Mouse (Mus musculus): ENCODE data around the gene Tmem258. TPM values are rescaled to one million over a fixed set of nuclear protein-coding genes. Genes with fewer than 3 reads are reported as not detected.
A peak's percentile ranks its signal among the peaks of the same experiment; 100 is the strongest.

Gene Tmem258
- polyA plus RNA-seq, 1 experiment: 291 TPM

DNA sequence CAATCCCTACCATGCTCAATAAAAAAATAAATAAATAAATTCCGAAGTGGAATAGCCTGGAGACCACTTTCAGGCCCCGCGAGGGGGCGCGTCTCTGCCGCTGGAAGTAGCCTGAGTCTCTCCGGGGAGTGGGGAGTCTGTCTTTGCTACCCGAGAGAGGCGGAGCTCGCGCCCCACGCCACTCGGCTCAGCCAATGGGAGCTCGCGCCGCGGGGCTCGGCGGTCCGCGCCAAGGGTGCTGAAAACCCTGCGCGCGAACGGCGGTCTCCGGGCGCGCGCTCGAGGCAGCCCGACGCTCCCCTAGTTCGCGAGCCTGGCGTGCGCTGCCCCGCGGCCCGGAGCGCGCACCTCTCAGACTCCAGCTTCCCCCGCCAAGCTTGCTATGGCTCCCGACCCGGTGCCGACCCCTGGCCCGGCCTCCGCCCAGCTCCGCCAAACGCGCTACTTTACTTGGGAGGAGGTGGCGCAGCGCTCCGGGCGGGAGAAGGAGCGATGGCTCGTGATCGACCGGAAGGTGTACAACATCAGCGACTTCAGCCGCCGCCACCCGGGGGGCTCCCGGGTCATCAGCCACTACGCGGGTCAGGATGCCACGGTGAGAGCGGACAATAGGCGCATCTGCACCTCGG lies 21.0 kb upstream of the Tmem258 start, which contains the start of gene Fads1:
Gene Fads1, plus strand, starts transcription at position 219 of the 629 bp plus-strand sequence.
- no peak for TF ChIP-seq TCF3 (IDR thresholded peaks at IDR 0.05; ENCODE audit: insufficient read length, low read depth)
- peak; percentile 74 for TF ChIP-seq E2F4 (IDR thresholded peaks at IDR 0.05; ENCODE audit: insufficient read depth)
- TF ChIP-seq MYOG (IDR thresholded peaks at IDR 0.05; ENCODE audit: control insufficient read depth in 1 of 3, insufficient read depth in 1 of 3, insufficient read length in 2 of 3, low read depth in 2 of 3): peak in 1 of 3 experiments; percentile 8
- TF ChIP-seq MYOD1 (IDR thresholded peaks at IDR 0.05; ENCODE audit: control insufficient read depth in 1 of 3, insufficient read length in 2 of 3, low read depth in 2 of 3): no peak
- TF ChIP-seq TCF12 (IDR thresholded peaks at IDR 0.05; ENCODE audit: insufficient read depth, poor library complexity, severe bottlenecking): no peak
- peak; percentile 69 for TF ChIP-seq POLR2A (IDR thresholded peaks at IDR 0.05; ENCODE audit: insufficient read length, low read depth)
- TF ChIP-seq USF1 (IDR thresholded peaks at IDR 0.05; ENCODE audit: low read depth): no peak
- TF ChIP-seq SRF (IDR thresholded peaks at IDR 0.05; ENCODE audit: control insufficient read depth, insufficient read length, low read depth): no peak
- TF ChIP-seq POLR2AphosphoS2 (IDR thresholded peaks at IDR 0.05; ENCODE audit: insufficient read length, low read depth): peak; percentile 77
- TF ChIP-seq CEBPB (IDR thresholded peaks at IDR 0.05; ENCODE audit: insufficient read depth, poor library complexity, severe bottlenecking): no peak
- TF ChIP-seq REST (IDR thresholded peaks at IDR 0.05; ENCODE audit: insufficient read depth, insufficient read length): peak; percentile 32
- no peak for TF ChIP-seq MAX (IDR thresholded peaks at IDR 0.05; ENCODE audit: low read depth)
- Histone ChIP-seq H3K79me2 (ENCODE audit: control insufficient read depth, insufficient read depth) (peaks cover 37% of the 10 kb centered on the region), H3K4me3 (peak within 1 kb of the TSS; percentile 83), H3ac (ENCODE audit: control insufficient read depth, insufficient read length) (peak within 1 kb of the TSS; percentile 41), H3K4me2 (ENCODE audit: low read depth) (peak within 1 kb of the TSS; percentile 77), H3K36me3 (ENCODE audit: control insufficient read depth, insufficient read depth) (peaks cover 33% of the 10 kb centered on the region), H3K27me3 (ENCODE audit: control insufficient read depth, insufficient read depth, insufficient read length) (no peaks in the 10 kb centered on the region)

DNA sequence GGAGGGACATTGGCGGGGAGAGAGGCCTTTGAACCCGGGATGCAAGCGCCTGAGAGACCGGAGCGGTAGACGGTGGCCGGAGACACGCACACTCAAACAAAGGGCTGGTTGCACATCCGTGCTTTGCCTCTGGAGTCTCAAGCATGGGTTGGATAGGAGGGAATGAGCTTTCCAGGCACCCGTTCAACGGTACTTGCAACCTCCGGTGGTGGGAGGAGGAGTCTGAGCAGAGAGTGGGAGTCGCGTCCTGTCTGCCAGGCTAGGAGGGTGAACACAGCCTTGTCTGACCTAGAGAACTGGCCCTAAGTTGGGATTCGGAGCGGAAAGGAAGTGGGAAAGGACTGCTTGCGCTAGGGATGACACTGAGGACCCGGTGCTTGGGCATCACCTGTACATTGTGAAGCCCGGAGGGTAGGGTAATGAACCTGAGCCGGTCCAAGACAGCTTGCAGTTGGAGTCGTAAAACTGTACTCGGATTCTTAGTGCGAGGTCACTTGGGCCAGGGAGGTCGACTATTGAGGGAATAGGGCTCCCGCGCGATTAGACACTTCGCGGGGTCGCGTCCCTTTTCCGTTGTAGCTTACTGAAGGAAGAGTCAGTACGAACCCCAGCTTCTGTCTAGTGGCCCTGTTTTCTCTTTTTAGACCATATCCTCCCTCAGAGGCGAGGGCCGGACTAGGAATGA lies 20.4 kb upstream of the Tmem258 start:
- TF ChIP-seq POLR2A (IDR thresholded peaks at IDR 0.05; ENCODE audit: insufficient read length, low read depth) (peak; percentile 42), MYOD1 (IDR thresholded peaks at IDR 0.05; ENCODE audit: control insufficient read depth in 1 of 3, insufficient read length in 2 of 3, low read depth in 2 of 3) (no peak), MYOG (IDR thresholded peaks at IDR 0.05; ENCODE audit: control insufficient read depth in 1 of 3, insufficient read depth in 1 of 3, insufficient read length in 2 of 3, low read depth in 2 of 3) (no peak)
- peak overlapping the region; percentile 77 for H3K4me2 ChIP-seq (ENCODE audit: low read depth)
- H3K36me3 ChIP-seq (ENCODE audit: control insufficient read depth, insufficient read depth): peaks cover 37% of the 10 kb centered on the region

DNA sequence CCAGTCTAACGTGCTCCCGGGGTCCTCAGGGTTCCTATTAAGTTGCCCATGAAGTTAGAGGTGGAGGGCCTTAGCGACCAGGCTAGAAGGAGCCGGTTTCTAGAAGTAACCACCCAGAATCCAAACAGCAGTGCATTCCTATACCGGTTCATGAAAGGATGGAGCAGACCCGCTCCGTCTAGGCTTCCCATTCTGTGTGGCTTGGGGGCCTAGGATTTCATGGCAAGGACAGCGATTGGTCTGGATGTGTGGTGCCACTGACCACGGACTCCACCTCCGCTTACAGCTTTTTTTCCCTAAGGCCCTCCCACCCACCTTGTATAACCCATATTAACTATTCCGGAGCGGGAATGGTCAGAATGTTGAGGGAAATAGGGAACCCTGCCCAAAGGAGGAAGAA lies 19.7 kb upstream of the Tmem258 start:
- TF ChIP-seq MYOG (IDR thresholded peaks at IDR 0.05; ENCODE audit: control insufficient read depth in 1 of 3, insufficient read depth in 1 of 3, insufficient read length in 2 of 3, low read depth in 2 of 3) (no peak), MYOD1 (IDR thresholded peaks at IDR 0.05; ENCODE audit: control insufficient read depth in 1 of 3, insufficient read length in 2 of 3, low read depth in 2 of 3) (no peak), POLR2A (IDR thresholded peaks at IDR 0.05; ENCODE audit: insufficient read length, low read depth) (peak; percentile 53), TCF3 (IDR thresholded peaks at IDR 0.05; ENCODE audit: insufficient read length, low read depth) (no peak), POLR2AphosphoS2 (IDR thresholded peaks at IDR 0.05; ENCODE audit: insufficient read length, low read depth) (peak; percentile 80), REST (IDR thresholded peaks at IDR 0.05; ENCODE audit: insufficient read depth, insufficient read length) (no peak), E2F4 (IDR thresholded peaks at IDR 0.05; ENCODE audit: insufficient read depth) (no peak), TCF12 (IDR thresholded peaks at IDR 0.05; ENCODE audit: insufficient read depth, poor library complexity, severe bottlenecking) (no peak), CEBPB (IDR thresholded peaks at IDR 0.05; ENCODE audit: insufficient read depth, poor library complexity, severe bottlenecking) (no peak)
- Histone ChIP-seq H3K27me3 (ENCODE audit: control insufficient read depth, insufficient read depth, insufficient read length) (no peaks in the 10 kb centered on the region), H3K4me3 (peak overlapping the region; percentile 83), H3K4me2 (ENCODE audit: low read depth) (peak overlapping the region; percentile 77), H3K79me2 (ENCODE audit: control insufficient read depth, insufficient read depth) (peaks cover 43% of the 10 kb centered on the region), H3K36me3 (ENCODE audit: control insufficient read depth, insufficient read depth) (peaks cover 43% of the 10 kb centered on the region), H3ac (ENCODE audit: control insufficient read depth, insufficient read length) (peak overlapping the region; percentile 41)

More for the DNA sequence above, 20.4 kb upstream of the Tmem258 start:
- peaks cover 42% of the 10 kb centered on the region for H3K79me2 ChIP-seq (ENCODE audit: control insufficient read depth, insufficient read depth)
- peak overlapping the region; percentile 83 for H3K4me3 ChIP-seq
- peak overlapping the region; percentile 41 for H3ac ChIP-seq (ENCODE audit: control insufficient read depth, insufficient read length)
- no peaks in the 10 kb centered on the region for H3K27me3 ChIP-seq (ENCODE audit: control insufficient read depth, insufficient read depth, insufficient read length)

DNA sequence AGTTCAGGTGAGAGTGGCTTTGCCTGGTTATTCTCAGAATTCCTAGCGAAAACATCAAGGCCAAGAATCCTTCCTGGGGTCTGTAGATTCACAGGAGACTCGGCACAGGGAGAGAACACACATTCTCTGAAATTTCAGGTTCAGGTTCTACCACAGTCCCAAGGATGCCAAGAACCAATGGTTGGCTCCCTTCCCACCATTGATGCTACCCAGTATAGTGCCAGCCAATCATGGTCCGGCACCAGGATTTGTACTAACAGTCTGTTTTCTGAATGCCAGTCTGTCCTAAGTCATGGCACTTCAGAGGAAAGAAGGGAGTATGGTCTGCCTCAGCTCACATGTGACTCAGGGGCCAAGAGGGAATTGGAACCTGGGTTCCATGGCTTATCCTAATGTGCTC lies 17.9 kb upstream of the Tmem258 start:
- Histone ChIP-seq H3ac (ENCODE audit: control insufficient read depth, insufficient read length) (no peak overlapping the region), H3K27me3 (ENCODE audit: control insufficient read depth, insufficient read depth, insufficient read length) (no peaks in the 10 kb centered on the region), H3K4me3 (no peak overlapping the region), H3K79me2 (ENCODE audit: control insufficient read depth, insufficient read depth) (peaks cover 43% of the 10 kb centered on the region), H3K36me3 (ENCODE audit: control insufficient read depth, insufficient read depth) (peaks cover 52% of the 10 kb centered on the region), H3K4me2 (ENCODE audit: low read depth) (no peak overlapping the region)
- TF ChIP-seq POLR2AphosphoS2 (IDR thresholded peaks at IDR 0.05; ENCODE audit: insufficient read length, low read depth): no peak

DNA sequence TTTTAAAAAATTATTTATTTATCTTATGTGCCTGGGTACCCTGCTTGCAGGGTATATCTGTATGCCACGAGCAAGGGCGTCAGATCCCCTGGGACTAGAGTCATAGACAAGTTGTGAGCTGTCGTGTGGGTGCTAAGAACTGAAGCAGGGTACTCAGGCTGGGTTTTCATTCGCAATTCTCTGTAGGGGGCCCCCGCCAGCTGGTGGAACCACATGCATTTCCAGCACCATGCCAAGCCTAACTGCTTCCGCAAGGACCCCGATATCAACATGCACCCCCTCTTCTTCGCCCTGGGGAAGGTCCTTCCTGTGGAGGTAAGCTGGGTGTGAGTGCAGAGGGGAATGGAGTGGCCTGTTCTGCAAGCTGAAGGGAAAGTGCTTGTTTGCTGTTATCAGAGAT lies 17.2 kb upstream of the Tmem258 start:
- Histone ChIP-seq H3K79me2 (ENCODE audit: control insufficient read depth, insufficient read depth) (peaks cover 43% of the 10 kb centered on the region), H3K27me3 (ENCODE audit: control insufficient read depth, insufficient read depth, insufficient read length) (no peaks in the 10 kb centered on the region), H3K4me3 (no peak overlapping the region), H3ac (ENCODE audit: control insufficient read depth, insufficient read length) (no peak overlapping the region), H3K4me2 (ENCODE audit: low read depth) (no peak overlapping the region), H3K36me3 (ENCODE audit: control insufficient read depth, insufficient read depth) (peaks cover 57% of the 10 kb centered on the region)
- TF ChIP-seq E2F4 (IDR thresholded peaks at IDR 0.05; ENCODE audit: insufficient read depth) (no peak), MAX (IDR thresholded peaks at IDR 0.05; ENCODE audit: low read depth) (no peak), MYOD1 (IDR thresholded peaks at IDR 0.05; ENCODE audit: control insufficient read depth in 1 of 3, insufficient read length in 2 of 3, low read depth in 2 of 3) (no peak), SRF (IDR thresholded peaks at IDR 0.05; ENCODE audit: control insufficient read depth, insufficient read length, low read depth) (no peak), TCF3 (IDR thresholded peaks at IDR 0.05; ENCODE audit: insufficient read length, low read depth) (no peak)
